Mouse (Mus musculus) monocyte, adult 59 days (primary cell): ENCODE results near the gene Gm3020. TPM values are rescaled to one million over a fixed set of nuclear protein-coding genes. Genes with fewer than 3 reads are reported as not detected.

Experiments
- total RNA-seq, 2 experiments: library from RNA; stranded (reverse); gene quantifications; one replicate each; pipeline ENCODE4 v1.2.4; 2023

Gene Gm3020
- total RNA-seq: not detected

DNA sequence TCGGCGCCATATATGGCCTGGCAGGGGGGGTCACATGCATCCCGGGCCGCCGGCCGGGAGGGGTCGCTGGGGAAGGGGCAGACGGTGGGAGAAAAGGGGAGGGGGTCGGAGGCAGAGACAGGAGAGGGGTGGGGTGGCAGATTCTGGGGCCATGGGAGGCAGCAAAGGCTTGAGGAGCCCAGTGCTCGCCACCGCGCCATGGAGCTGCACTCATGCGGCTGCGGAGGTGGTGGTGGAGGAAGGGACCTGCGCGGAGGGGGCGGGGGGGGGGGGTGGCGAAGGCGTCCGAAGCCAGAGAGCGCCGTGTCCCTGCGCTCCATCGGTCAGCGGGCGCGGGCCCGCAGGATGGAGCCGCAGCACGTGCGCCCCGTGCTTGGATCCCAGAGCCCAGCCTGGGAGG is at the start of gene Gm3020:
Gm3020 (plus strand) TSS at position 301 of the 400 bp plus-strand sequence.

DNA sequence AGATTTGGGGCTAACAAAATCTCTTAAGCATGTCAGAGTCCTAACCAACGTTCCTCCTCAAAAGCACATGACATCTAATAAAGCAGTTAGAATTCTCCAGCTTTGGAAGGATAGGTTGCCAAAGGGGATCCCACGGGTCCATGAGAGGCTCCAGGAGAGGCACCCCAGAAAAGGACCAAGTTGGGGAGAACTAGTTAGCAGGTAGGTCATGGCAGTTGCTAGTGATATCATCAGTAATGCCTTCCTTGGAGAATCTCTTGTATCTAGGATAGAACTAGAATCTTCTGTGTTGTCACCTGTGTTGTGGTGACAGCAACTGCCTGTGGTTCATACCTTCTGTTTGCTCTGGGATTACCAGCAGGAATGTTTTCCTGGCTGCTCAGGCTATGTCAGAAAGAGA is 17.6 kb upstream of the Gm3020 start, which contains the start of gene Gm3012:
Gm3012 (plus strand) TSS at position 301 of the 400 bp plus-strand sequence.

DNA sequence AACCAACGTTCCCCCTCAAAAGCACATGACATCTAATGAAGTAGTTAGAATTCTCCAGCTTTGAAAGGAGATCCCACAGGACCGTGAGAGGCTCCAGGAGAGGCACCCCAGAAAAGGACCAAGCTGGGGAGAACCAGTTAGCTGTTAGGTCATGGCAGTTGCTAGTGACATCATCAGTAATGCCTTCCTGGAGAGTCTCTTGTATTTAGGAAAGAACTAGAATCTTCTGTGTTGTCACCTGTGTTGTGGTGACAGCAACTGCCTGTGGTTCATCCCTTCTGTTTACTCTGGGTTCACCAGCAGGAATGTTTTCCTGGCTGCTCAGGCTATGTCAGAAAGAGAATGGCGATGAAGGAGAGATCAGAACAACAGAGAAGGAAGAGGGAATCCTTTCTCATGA is 36.7 kb downstream of the Gm3020 start, which contains the start of gene Gm3043:
Gm3043 (plus strand) TSS at position 301 of the 400 bp plus-strand sequence.

Other genes with a start within 250 kb of the Gm3020 start
- gene Gm10409, start 239.4 kb upstream of the Gm3020 start, total RNA-seq: not detected
- gene Gm3005, start 223.9 kb upstream of the Gm3020 start, total RNA-seq: not detected
- gene Gm10408, start 202.7 kb upstream of the Gm3020 start, total RNA-seq: not detected
- gene Gm3012, start 17.5 kb upstream of the Gm3020 start, total RNA-seq: not detected
- gene Gm3043, start 36.8 kb downstream of the Gm3020 start, total RNA-seq: not detected
- not detected for gene Gm3002, start 158.0 kb downstream of the Gm3020 start, total RNA-seq
- gene Gm3033, start 194.2 kb downstream of the Gm3020 start, total RNA-seq: not detected
- not detected for gene Gm2916, start 232.1 kb downstream of the Gm3020 start, total RNA-seq